Mouse (Mus musculus): ENCODE data around the gene Sept11. TPM values are rescaled to one million over a fixed set of nuclear protein-coding genes. Genes with fewer than 3 reads are reported as not detected.

The Sept11 gene
- total RNA-seq, 1 experiment, result 124 TPM

- TF ChIP-seq ZNF384 (IDR thresholded peaks at IDR 0.05; ENCODE audit: low read depth, low read length) (peak; percentile 52; the same call in 1 of the 2 replicates), ZC3H11A (IDR thresholded peaks at IDR 0.05; ENCODE audit: borderline replicate concordance, low read depth, low read length) (no peak)
Observed at GRCm38 (mm10) chr5:93104987-93105823, 12.0 kb downstream of the Sept11 start.

GRCm38 (mm10) chr5:93106048-93106447, 12.8 kb downstream of the Sept11 start:
- TF ChIP-seq ZNF384 (IDR thresholded peaks at IDR 0.05; ENCODE audit: low read depth, low read length) (no peak), CHD2 (IDR thresholded peaks at IDR 0.05; ENCODE audit: low read depth, low read length) (no peak), MAFK (IDR thresholded peaks at IDR 0.05; ENCODE audit: insufficient read depth, low read depth, low read length) (no peak), ZC3H11A (IDR thresholded peaks at IDR 0.05; ENCODE audit: borderline replicate concordance, low read depth, low read length) (no peak), HCFC1 (IDR thresholded peaks at IDR 0.05; ENCODE audit: borderline replicate concordance, insufficient read depth, low read length) (no peak)
- Histone ChIP-seq H3K4me3 (ENCODE audit: insufficient read depth in 1 of 2, low read depth in 1 of 2, low read length in 2 of 2, poor library complexity in 1 of 2, severe bottlenecking in 1 of 2) (no peak overlapping the region), H3K9ac (ENCODE audit: insufficient read depth, low read depth, low read length, poor library complexity, severe bottlenecking) (no peak overlapping the region), H3K36me3 (ENCODE audit: control insufficient read depth, insufficient read depth, low read length, poor library complexity, severe bottlenecking) (peaks cover 4% of the 10 kb centered on the region), H3K4me1 (ENCODE audit: control insufficient read depth in 2 of 2, insufficient read depth in 2 of 2, low read length in 2 of 2, poor library complexity in 1 of 2) (peaks cover 2 to 13% of the 10 kb centered on the region in 2 experiments; a peak in 3 of 4 replicates), H3K27ac (ENCODE audit: insufficient read depth, low read depth, low read length, poor library complexity, severe bottlenecking) (no peak overlapping the region), H3K9me3 (ENCODE audit: control insufficient read depth, insufficient read depth, low read depth, low read length) (no peaks in the 10 kb centered on the region)
- in situ Hi-C loops (cut with MboI; ENCODE audit: low sequenced_read_pairs in 2 of 2, unreplicated experiment in 2 of 2), result no loop called here
- no peak for DNase-seq (ENCODE audit: low read depth, low spot score)

More at GRCm38 (mm10) chr5:93104987-93105823, 12.0 kb downstream of the Sept11 start:
- DNase-seq (ENCODE audit: low read depth, low spot score), result no peak
- H3K9ac ChIP-seq (ENCODE audit: insufficient read depth, low read depth, low read length, poor library complexity, severe bottlenecking), result no peak overlapping the region
- no peak overlapping the region for H3K4me3 ChIP-seq (ENCODE audit: insufficient read depth in 1 of 2, low read depth in 1 of 2, low read length in 2 of 2, poor library complexity in 1 of 2, severe bottlenecking in 1 of 2)
- H3K9me3 ChIP-seq (ENCODE audit: control insufficient read depth, insufficient read depth, low read depth, low read length), result no peaks in the 10 kb centered on the region
- peaks cover 3 to 16% of the 10 kb centered on the region in 2 experiments; a peak in 3 of 4 replicates for H3K4me1 ChIP-seq (ENCODE audit: control insufficient read depth in 2 of 2, insufficient read depth in 2 of 2, low read length in 2 of 2, poor library complexity in 1 of 2)
- H3K36me3 ChIP-seq (ENCODE audit: control insufficient read depth, insufficient read depth, low read length, poor library complexity, severe bottlenecking), result peaks cover 4% of the 10 kb centered on the region
- in situ Hi-C loops (cut with MboI; ENCODE audit: low sequenced_read_pairs in 2 of 2, unreplicated experiment in 2 of 2), result no loop called here
- no peak overlapping the region for H3K27ac ChIP-seq (ENCODE audit: insufficient read depth, low read depth, low read length, poor library complexity, severe bottlenecking)

GRCm38 (mm10) chr5:93108703-93109102, 15.5 kb downstream of the Sept11 start:
- H3K9ac ChIP-seq (ENCODE audit: insufficient read depth, low read depth, low read length, poor library complexity, severe bottlenecking), result no peak overlapping the region
- in situ Hi-C loops (cut with MboI; ENCODE audit: low sequenced_read_pairs in 2 of 2, unreplicated experiment in 2 of 2), result no loop called here
- no peaks in the 10 kb centered on the region for H3K9me3 ChIP-seq (ENCODE audit: control insufficient read depth, insufficient read depth, low read depth, low read length)
- peaks cover 0 to 12% of the 10 kb centered on the region in 2 experiments; a peak in 2 of 4 replicates for H3K4me1 ChIP-seq (ENCODE audit: control insufficient read depth in 2 of 2, insufficient read depth in 2 of 2, low read length in 2 of 2, poor library complexity in 1 of 2)
- H3K4me3 ChIP-seq (ENCODE audit: insufficient read depth in 1 of 2, low read depth in 1 of 2, low read length in 2 of 2, poor library complexity in 1 of 2, severe bottlenecking in 1 of 2), result no peak overlapping the region
- DNase-seq (ENCODE audit: low read depth, low spot score), result no peak
- no peak for TF ChIP-seq CHD2 (IDR thresholded peaks at IDR 0.05; ENCODE audit: low read depth, low read length)
- TF ChIP-seq MAFK (IDR thresholded peaks at IDR 0.05; ENCODE audit: insufficient read depth, low read depth, low read length), result no peak
- no peak for TF ChIP-seq ZC3H11A (IDR thresholded peaks at IDR 0.05; ENCODE audit: borderline replicate concordance, low read depth, low read length)
- TF ChIP-seq HCFC1 (IDR thresholded peaks at IDR 0.05; ENCODE audit: borderline replicate concordance, insufficient read depth, low read length), result no peak
- no peak for TF ChIP-seq ZNF384 (IDR thresholded peaks at IDR 0.05; ENCODE audit: low read depth, low read length)
- peaks cover 8% of the 10 kb centered on the region for H3K36me3 ChIP-seq (ENCODE audit: control insufficient read depth, insufficient read depth, low read length, poor library complexity, severe bottlenecking)
- no peak overlapping the region for H3K27ac ChIP-seq (ENCODE audit: insufficient read depth, low read depth, low read length, poor library complexity, severe bottlenecking)

GRCm38 (mm10) chr5:93109555-93109954, 16.3 kb downstream of the Sept11 start:
- no peak overlapping the region for H3K4me3 ChIP-seq (ENCODE audit: insufficient read depth in 1 of 2, low read depth in 1 of 2, low read length in 2 of 2, poor library complexity in 1 of 2, severe bottlenecking in 1 of 2)
- no peak overlapping the region for H3K27ac ChIP-seq (ENCODE audit: insufficient read depth, low read depth, low read length, poor library complexity, severe bottlenecking)
- H3K9me3 ChIP-seq (ENCODE audit: control insufficient read depth, insufficient read depth, low read depth, low read length), result no peaks in the 10 kb centered on the region
- H3K4me1 ChIP-seq (ENCODE audit: control insufficient read depth in 2 of 2, insufficient read depth in 2 of 2, low read length in 2 of 2, poor library complexity in 1 of 2), result peaks cover 0 to 16% of the 10 kb centered on the region in 2 experiments; a peak in 2 of 4 replicates
- peaks cover 8% of the 10 kb centered on the region for H3K36me3 ChIP-seq (ENCODE audit: control insufficient read depth, insufficient read depth, low read length, poor library complexity, severe bottlenecking)
- no peak for DNase-seq (ENCODE audit: low read depth, low spot score)
- in situ Hi-C loops (cut with MboI; ENCODE audit: low sequenced_read_pairs in 2 of 2, unreplicated experiment in 2 of 2), result no loop called here
- H3K9ac ChIP-seq (ENCODE audit: insufficient read depth, low read depth, low read length, poor library complexity, severe bottlenecking), result no peak overlapping the region
- TF ChIP-seq MAFK (IDR thresholded peaks at IDR 0.05; ENCODE audit: insufficient read depth, low read depth, low read length), result no peak
- TF ChIP-seq ZC3H11A (IDR thresholded peaks at IDR 0.05; ENCODE audit: borderline replicate concordance, low read depth, low read length), result no peak
- no peak for TF ChIP-seq HCFC1 (IDR thresholded peaks at IDR 0.05; ENCODE audit: borderline replicate concordance, insufficient read depth, low read length)
- no peak for TF ChIP-seq ZNF384 (IDR thresholded peaks at IDR 0.05; ENCODE audit: low read depth, low read length)
- TF ChIP-seq CHD2 (IDR thresholded peaks at IDR 0.05; ENCODE audit: low read depth, low read length), result no peak

All from ES-E14 (cell line).